Mouse (Mus musculus) regulatory T cell (primary cell): Measurements from ENCODE around the gene Sbsn.

Source experiments
- in situ Hi-C: fragments of 300-600 bp; cut with MboI, MseI; formaldehyde crosslinking; loops from one replicate; pipeline ENCODE4 v1.15.1; 2025; ENCODE audit warnings: high pct_unique_total_duplicates

Sbsn gene

DNA sequence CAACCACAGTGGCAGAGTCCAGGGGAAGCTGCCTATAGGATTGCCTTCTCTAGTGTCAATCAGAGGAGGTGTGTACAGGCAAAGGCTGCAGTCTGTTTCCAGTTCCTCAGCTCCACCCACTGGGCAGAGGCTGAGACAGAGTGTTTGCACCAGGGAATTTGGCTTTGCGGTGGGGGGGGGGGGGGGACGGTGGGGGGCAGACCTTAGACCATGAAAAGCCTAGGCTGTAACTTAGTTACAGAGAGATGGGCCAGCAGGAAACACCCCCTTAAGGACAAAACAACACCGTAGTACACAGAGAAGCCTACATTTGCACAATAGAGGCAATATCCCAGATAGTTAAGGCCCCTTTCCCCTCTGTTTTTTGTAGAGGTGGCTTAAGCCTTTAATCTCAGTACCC is 5.7 kb downstream of the Sbsn start:
- in situ Hi-C loops: no loop called here

GRCm38 (mm10) chr7:30758853-30759252 is 7.6 kb downstream of the Sbsn start:
- in situ Hi-C loops: no loop called here

- in situ Hi-C loops: no loop called here
Observed at GRCm38 (mm10) chr7:30761769-30762352, 10.6 kb downstream of the Sbsn start.

- in situ Hi-C loops: no loop called here
Observed at GRCm38 (mm10) chr7:30763456-30763855, 12.2 kb downstream of the Sbsn start, which contains the start of gene Dmkn. Gene Dmkn, plus strand, starts transcription at chr7:30763756.

DNA sequence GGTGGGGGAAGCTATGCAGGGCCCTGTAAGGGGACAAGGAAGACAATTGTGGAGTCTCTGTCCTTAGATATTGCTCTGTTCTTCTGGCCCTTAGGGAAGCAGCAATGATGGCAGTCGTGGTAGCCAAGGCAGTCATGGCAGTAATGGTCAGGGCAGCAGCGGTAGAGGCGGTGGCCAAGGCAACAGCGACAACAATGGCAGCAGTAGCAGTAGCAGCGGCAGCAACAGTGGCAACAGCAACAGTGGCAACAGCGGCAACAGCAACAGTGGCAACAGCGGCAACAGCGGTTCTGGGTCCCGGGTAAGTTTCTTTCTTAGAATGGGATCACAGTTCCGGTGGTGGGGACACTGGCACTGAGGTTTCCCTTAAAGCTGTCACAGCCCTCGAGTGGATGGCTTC is 13.9 kb downstream of the Sbsn start:
- in situ Hi-C loops: no loop called here

- in situ Hi-C loops: no loop called here
Observed at GRCm38 (mm10) chr7:30766408-30766807, 15.1 kb downstream of the Sbsn start.

DNA sequence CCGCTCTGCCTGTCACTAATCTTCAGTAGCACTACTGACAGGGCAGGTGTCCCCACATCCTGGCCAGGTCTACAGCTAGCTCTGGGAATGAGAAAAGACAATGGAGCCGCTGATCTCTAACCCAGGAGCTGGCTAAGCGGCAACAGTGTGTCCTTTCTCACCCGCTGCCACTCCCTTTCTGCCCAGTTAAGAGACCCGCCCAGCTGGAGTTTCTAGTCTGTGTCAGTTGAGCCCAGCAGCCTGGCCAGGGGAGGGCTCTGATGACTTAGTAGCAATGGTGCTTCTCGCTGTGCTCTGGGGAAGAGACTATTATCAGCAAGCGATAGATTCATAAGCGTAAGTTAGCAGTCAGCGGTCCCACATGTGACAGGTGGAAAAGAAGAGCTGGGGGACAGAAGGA is 18.0 kb downstream of the Sbsn start:
- in situ Hi-C loops: no loop called here

GRCm38 (mm10) chr7:30776104-30776503 is 24.8 kb downstream of the Sbsn start:
- in situ Hi-C loops: no loop called here

GRCm38 (mm10) chr7:30777081-30777579 is 25.9 kb downstream of the Sbsn start:
- in situ Hi-C loops: no loop called here

- in situ Hi-C loops: no loop called here
Observed at GRCm38 (mm10) chr7:30777911-30778310, 26.6 kb downstream of the Sbsn start.

- in situ Hi-C loops: no loop called here
Observed at GRCm38 (mm10) chr7:30781792-30782191, 30.5 kb downstream of the Sbsn start.

- in situ Hi-C loops: no loop called here
Observed at GRCm38 (mm10) chr7:30782658-30783057, 31.4 kb downstream of the Sbsn start.

- in situ Hi-C loops: no loop called here
Observed at GRCm38 (mm10) chr7:30785154-30785553, 33.9 kb downstream of the Sbsn start.

- in situ Hi-C loops: no loop called here
Observed at GRCm38 (mm10) chr7:30785721-30786546, 34.7 kb downstream of the Sbsn start.

GRCm38 (mm10) chr7:30787377-30788022 is 36.2 kb downstream of the Sbsn start, which contains the start of gene Krtdap:
Gene Krtdap, plus strand, starts transcription at chr7:30787896.
- in situ Hi-C loops: no loop called here

DNA sequence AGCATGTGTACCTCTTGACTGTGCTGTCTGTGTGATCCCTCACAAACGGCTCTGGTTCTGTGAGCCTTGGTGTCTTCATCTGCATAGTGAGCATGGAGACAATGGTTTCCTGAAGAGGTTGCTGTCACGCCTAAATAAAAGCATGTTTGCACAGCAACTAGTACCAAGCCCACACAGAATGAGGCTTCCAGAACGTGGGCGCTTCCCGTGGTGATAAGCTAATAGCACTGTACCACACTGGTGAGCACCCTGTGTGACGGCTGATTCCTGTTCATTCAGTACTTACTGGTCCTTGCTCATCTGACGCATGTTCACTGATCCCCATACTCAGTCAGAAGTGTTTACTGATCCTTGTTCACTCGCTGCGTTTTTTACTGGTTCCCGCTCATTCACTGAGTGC is 38.9 kb downstream of the Sbsn start:
- in situ Hi-C loops: no loop called here

DNA sequence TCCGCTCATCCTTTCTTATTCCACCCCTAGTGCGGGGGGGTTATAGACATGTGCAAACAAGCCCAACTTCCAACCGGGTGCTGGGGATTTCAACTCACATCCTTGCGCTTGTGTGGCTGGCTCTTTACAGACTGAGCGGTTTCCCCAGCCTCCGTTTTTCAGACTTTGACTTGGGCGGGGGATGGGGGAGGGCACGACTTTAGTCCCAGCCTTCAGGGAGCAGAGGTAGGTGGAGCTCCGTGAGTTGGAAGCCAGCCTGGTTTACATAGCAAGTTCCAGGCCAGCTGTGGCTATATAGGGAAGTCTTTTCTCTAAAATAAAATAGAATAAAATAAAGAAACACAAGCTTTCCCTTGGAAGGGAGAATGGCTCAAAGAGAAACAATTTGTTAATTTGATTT is 40.6 kb downstream of the Sbsn start:
- in situ Hi-C loops: no loop called here

- in situ Hi-C loops: no loop called here
Observed at GRCm38 (mm10) chr7:30794921-30795320, 43.6 kb downstream of the Sbsn start.

DNA sequence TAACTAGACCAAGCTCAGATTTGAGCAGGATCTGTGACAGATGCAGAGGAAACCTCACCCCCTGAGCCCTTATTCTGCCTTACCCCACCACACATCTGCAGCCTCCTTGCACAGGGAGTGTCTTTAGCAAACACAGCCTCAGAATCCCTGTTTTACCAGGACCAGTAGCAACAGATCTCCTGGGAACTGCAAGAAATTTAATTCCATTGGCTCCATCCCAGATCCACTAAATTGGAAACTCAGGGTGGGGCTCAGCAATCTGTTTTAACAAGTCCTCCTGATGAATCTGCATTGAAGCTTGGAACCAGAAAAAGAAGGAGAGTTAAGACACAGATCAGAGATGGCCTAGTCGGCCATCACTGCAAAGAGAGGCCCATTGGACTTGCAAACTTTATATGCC is 45.5 kb downstream of the Sbsn start:
- in situ Hi-C loops: no loop called here

GRCm38 (mm10) chr7:30800653-30801052 is 49.4 kb downstream of the Sbsn start:
- in situ Hi-C loops: no loop called here

DNA sequence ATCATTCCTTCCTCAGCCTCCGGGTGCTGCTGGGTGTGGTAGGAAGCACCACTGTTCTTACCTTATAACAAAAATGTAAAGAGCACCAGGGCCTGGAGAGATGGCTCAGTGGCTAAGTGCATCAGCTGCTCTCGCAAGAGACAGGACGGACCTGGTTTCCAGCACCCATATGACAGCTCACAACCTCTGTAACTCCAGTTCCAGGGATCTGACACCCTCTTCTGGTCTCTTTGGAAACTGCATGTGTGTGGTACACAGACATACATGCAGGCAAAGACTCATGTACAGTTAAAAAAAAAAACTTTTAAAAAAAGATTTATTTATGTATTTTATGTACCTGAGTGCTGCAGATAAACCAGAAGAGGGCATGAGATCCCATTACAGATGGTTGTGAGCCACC is 52.0 kb downstream of the Sbsn start:
- in situ Hi-C loops: no loop called here

- in situ Hi-C loops: no loop called here
Observed at GRCm38 (mm10) chr7:30804026-30804715, 52.9 kb downstream of the Sbsn start.
